Mouse (Mus musculus): Measurements from ENCODE around the gene Grik4. TPM values are rescaled to one million over a fixed set of nuclear protein-coding genes. Genes with fewer than 3 reads are reported as not detected.

Gene Grik4
- total RNA-seq, 4 experiments from 2014 or later, result 0.04 to 0.08 TPM; not detected in 2

- no peak for DNase-seq (ENCODE audit: low spot score in 2 of 2)
Measured at GRCm38 (mm10) chr9:42504559-42504958, 439.7 kb downstream of the Grik4 start.

- DNase-seq (ENCODE audit: low spot score in 2 of 2), result no peak
Measured at GRCm38 (mm10) chr9:42503709-42504108, 440.6 kb downstream of the Grik4 start.

- no peak for DNase-seq (ENCODE audit: low spot score in 2 of 2)
Measured at GRCm38 (mm10) chr9:42496296-42496695, 448.0 kb downstream of the Grik4 start.

DNA sequence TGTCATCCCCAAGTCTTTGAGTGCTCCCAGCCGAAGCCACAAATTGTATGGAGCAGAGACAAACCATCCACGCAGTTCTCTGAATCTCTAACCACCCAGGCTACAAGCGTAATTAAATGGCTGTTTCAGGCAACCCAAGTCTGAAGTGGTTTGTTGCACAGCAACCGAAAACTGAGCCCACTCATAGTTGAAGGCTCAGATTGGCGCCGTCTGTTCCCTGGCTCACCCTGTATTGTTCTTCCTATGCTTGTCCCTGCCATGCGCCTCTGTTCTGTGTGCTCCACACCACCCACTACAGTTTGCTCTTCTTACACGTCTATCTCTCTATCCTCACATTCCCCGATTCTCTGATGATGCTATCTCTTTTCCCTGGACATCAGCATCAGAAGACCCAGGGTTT lies 452.5 kb downstream of the Grik4 start:
- no peak for DNase-seq (ENCODE audit: low spot score in 2 of 2)

DNA sequence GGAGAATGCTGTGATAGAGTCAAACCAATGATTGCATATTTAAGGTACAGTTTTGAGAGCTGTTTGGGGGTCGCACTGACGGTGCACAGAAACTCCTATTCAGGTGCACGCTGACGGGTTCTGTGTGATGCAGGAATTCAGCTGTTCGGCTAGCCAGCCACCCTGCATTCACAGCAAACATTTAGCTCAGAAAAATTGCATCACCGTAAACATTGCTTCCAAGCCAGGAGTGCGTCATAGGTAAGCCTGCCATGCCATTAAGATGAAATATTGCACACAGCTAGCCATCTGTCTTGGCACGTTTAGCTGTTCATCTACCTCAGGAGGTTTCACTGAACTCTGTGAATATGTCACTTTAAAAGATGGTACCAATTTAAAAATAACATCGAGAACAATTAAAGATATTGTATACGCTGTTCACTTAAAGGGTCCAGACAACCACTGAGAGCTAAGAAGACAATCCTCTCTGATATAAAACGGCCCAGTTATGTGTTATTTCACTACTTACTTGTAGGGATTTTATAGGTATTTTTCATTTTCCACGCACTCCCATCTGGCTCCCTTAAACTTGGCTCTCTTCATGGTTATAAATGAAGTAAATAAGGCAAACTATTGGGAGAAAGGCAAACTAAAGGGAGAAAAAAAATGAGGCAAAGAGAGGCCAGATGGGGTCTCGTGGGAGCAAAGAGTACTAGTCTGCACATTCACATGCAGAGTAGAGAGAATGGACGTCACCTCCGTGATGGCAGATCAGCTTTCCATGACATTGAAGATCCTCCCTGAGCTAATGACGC lies 453.5 kb downstream of the Grik4 start:
- DNase-seq (ENCODE audit: low spot score in 2 of 2), result no peak

DNA sequence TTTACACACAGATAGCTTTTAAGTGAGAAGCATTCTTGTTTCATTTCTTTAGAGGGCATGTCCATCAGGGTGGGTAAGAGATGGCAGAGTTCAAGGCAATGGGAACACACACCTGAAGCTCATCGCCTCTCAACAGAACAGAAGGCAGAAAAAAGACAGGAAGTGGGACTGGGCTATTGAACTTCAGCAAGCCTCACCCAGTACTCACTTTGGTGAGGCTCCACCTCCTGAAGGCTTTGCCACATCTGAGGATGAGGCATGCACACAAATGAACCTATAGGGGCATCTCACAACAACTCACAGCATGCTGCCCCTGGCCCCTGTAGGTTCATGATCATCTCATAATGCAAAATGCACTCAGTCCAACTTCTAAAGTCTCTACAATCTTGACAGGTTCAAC lies 456.2 kb downstream of the Grik4 start:
- DNase-seq (ENCODE audit: low spot score in 2 of 2), result no peak

DNA sequence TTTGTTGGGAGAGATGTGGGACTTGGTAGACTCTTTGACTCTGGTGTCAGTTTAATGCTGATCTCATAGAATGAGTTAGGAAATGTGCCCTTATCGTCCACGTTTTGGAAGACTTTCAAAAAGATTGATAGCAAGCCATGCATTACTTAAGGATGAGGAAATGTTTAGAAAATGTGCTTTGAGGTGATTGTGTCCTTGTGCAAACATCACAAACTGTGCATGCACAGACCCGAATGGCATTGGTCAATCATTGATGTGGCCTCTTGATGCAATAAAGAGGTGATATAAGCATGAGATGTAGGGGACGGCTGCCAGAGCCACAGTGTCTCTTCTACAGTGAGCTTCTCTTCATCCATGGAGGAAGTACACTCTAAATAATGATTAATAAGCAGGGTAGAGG lies 457.4 kb downstream of the Grik4 start:
- DNase-seq (ENCODE audit: low spot score in 2 of 2), result no peak

DNA sequence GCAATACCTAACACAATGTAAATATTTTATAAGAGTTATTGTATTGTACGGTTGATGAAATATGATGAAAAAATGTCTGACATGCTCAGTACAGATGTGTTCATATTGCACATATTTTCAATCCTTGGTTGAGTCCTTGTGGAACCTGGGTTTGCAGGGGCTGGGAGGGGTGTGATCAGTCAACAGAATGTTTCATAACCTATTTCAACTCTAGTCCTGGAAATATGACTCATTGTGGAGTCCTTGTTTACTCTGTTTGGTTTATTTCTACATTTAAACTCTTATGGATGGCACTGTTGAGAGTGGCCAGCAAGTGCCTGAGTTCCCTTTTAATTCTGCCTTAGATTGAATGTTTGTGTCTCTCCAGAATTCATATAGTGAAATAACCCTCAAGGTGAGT lies 459.6 kb downstream of the Grik4 start:
- DNase-seq (ENCODE audit: low spot score in 2 of 2), result no peak

DNA sequence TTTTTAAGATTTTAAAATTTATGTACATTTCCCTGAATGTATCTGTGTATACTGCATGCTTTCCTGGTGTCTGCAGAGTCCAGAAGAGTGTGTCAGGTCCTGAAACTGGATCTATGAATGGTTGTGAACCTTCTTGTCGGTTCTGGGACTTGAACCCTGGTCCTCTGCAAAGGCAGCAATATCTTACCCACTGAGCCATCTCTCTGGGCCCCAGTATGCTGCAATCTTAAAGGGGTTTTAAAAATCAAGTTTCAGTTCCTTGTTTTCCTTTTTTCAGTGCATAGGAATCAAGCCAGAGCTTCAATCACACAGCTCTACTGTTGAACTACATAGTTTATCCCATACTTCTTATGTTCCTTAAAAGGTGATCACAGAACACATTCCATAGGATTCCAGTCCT lies 461.3 kb downstream of the Grik4 start:
- no peak for DNase-seq (ENCODE audit: low spot score in 2 of 2)

DNA sequence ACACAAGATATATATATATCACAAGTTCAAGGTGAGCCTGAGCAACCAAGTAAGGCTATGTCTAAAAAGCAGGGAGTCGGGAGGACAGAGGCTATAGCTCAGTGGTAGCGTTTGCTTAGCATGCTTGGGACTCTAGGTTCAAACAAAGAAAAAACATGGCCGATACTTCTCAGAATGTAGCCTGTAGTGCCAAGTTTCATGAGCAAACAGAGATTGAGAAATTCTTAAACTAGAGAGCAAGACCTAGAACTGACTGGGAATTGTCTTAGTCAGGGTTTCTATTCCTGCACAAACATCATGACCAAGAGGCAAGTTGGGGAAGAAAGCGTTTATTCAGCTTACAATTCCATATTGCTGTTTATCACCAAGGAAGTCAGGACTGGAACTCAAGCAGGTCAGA lies 468.1 kb downstream of the Grik4 start:
- no peak for DNase-seq (ENCODE audit: low spot score in 2 of 2)

GRCm38 (mm10) chr9:42474244-42474643 lies 470.0 kb downstream of the Grik4 start:
- DNase-seq (ENCODE audit: low spot score in 2 of 2), result no peak

GRCm38 (mm10) chr9:42471921-42472747 lies 472.2 kb downstream of the Grik4 start:
- DNase-seq (ENCODE audit: low spot score in 2 of 2), result peak; percentile 71 to 81

GRCm38 (mm10) chr9:42471214-42471613 lies 473.1 kb downstream of the Grik4 start:
- DNase-seq (ENCODE audit: low spot score in 2 of 2), result peak; percentile 7 to 15

DNA sequence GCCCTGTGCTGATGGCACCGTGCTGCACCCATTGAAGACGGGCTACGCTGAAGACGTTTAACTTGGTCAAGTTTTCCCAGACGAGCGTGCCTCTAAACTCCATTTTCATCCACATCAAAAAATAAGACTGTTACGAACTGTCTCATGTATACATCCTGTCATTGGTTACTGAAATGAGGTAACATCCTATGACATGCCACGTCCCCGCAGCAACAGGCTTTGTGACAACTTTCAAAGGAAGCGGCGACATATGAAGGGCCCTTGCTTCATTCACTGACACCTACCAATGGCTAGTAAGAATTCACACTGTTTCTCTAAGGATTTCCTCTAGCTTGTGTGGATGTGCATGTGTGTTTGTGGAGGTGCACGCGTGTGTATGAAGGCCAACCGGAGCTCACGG lies 475.0 kb downstream of the Grik4 start:
- DNase-seq (ENCODE audit: low spot score in 2 of 2), result no peak

- DNase-seq (ENCODE audit: low spot score in 2 of 2), result no peak
Measured at GRCm38 (mm10) chr9:42468360-42468759, 475.9 kb downstream of the Grik4 start.

Small RNA genes lying within 50 kb of the gene (microRNA-seq; reads per million reads assigned to microRNA genes)
- not detected for gene Gm27509

Other genes starting within 250 kb of the Grik4 start
- 10 to 100 TPM; 41.1 to 64.5 (median 52.8) TPM for gene Arhgef12, start 162.7 kb upstream of the Grik4 start, total RNA-seq (2022)
- gene Tmem136, start 172.1 kb upstream of the Grik4 start, total RNA-seq (2022), result 1 to 10 TPM; 1.4 to 2.9 (median 2.5) TPM

All from gastrocnemius, adult 8-10 months (tissue).